Mouse (Mus musculus) thymus, postnatal 0 days (tissue): ENCODE data around the gene Arhgap22. TPM values are rescaled to one million over a fixed set of nuclear protein-coding genes. Genes with fewer than 3 reads are reported as not detected.

Source experiments
- DNase-seq: peaks from one replicate; pipeline ENCODE4 v3.0.0-alpha.2; 2015; ENCODE audit warnings: low spot score
- polyA plus RNA-seq: library from polyadenylated mRNA; unstranded; fragments of >200 nt; fragmentation: Nextera tagmentation; extraction: Ambion mirVana; gene quantifications from 2 replicates; pipeline ENCODE4 v1.2.1, GENCODE M21; 2015

Gene Arhgap22
- polyA plus RNA-seq, 1 experiment from 2014 or later = 3.4 TPM

DNA sequence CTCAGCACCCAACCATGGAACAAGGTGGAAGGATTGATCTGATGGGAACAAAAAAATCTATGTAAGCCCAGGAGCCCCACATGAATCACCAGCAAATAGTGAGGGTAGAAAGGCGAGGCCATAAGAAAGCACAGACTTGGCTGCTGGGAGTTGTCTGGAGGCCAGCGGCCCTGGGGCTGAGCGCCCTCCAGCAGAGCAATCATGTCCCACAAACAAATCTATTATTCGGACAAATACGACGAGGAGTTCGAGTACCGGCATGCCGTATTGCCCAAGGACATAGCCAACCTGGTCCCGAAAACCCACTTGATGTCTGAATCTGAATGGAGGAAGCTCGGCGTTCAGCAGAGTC, 892 bp upstream of the Arhgap22 start:
- DNase-seq = no peak

DNA sequence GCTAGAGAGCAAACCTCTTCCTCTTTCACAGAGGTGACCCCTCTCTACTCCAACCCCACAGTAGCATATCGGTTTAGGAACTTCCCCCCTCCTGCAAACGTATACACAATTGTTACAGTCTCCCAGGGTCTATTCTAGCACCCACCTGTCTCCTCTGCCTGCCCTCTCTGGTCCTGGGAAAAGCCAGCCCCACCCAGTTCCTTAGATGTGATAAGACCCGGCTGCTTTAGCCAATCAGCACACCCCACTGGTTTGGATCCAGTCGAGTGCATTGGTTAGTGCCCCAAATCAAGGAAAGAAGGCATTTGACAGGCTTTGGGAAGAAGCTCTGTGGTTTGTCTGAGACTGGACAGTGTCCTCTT, 922 bp downstream of the Arhgap22 start:
- DNase-seq = no peak

DNA sequence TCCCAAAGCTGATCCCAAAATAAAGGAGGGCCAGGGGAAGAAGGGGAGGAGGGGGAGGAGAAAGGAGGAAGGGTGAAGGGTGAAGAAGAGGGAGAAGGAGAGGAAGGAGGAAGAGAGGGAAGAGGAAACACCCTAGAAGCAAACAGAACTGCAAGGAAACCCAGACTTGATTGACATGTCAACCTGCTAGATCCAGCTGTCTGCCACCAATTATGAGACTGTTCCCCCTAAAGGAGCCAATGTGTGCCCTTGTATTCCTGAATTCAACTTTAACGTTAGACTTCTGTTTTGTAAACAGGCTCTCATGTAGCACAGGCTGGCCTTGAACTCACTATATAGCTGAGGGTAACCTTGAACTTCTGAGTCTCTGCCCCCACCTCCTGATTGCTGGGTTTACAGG, 1.3 kb downstream of the Arhgap22 start:
- no peak for DNase-seq

DNA sequence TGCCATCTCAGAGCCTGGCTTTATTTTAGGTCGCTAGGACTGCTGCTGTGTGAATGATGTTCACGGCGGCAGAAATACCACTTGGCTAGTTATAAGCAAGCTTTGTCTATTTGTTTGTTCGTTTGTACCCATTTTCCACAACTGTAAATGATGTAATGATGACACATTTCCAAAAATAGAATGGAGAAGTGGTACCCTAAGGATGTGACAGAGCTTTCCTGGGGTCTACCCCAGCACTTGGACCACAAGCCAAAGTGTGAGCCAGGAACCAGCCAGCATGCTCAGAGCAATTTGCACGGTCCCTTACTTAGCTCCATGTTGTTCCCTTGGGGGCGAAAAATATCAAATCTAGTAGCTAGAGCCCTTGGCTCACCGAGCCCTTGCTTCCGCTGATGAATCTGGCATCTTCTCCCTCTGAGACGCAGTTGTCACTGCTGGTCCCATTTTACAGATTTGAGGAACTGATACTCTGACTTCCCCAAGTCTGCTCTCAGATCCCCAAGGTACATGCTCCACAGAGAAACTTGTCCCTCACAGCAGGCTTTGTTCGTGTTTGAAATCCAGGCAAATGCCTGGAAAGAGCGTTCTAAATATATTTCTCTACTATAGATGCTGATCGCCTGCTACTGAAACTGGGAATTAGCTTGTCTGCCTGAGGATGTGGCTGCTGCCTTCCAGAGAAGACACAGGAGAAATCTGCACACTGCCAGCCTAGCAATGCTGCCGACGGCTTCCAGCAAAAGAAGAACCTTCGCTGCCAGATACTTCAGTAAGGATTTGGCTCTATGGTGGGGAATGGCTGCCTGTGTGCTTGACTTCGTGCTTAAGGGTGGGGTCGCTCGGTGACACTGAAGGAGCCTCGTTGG, 2.8 kb downstream of the Arhgap22 start:
- no peak for DNase-seq

DNA sequence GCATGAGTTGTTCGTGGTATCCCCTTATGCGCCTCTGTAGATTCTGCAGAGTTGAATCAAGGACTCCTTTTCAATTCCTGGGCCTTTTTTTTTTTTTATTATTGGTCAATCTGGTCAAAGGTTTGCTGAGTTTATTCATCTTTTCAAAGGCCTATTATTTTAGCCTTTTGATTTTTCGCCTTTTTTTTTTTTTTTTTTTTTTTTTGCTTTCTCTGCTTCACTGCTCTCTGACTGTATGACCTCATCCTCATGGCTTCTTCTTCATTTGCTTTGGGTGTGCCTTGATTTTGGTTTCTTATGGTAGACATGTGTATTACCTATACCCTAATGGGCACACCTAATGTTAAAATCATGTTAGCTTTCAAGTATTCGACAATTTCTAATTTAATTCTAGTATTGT, 11.4 kb downstream of the Arhgap22 start:
- DNase-seq = no peak

DNA sequence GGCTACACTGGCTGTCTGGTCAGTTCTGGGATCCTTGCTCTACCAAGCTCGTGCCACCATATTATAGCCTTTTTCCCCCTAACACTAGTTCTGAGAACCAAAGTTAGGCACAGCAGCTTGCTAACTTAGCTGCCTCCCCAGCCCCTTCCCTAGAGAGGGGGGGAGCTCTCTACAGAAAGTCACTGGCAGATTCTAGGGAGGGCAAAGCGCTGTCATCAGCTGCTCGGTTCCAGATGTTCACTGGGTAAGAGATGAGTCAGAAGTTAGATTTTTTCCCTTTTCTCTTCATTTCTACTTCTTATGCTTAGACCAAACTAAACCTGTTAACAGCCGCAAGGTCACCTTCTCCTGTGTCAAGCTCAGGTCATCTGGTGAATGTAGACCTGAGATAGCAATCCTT, 16.8 kb downstream of the Arhgap22 start:
- DNase-seq = no peak

DNA sequence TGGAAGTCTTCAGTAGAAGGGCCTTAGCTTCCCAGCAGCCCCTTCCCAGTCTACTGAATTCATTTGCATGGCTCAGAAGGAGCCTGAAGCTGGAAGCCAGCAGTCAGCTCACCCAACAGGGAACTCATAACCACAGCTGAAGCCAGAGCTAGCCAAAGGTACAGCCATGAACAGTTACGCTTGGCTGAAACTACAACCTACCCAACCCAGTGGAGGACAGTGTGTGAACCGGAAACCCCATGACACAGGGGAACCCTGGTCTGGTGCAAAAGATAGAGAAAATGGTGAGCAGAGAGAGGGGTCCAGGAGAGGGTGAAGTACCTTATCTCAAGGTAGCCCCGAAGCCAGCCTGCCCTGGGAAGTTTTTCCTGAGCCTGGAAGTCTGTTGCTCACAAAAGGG, 17.5 kb downstream of the Arhgap22 start:
- no peak for DNase-seq

DNA sequence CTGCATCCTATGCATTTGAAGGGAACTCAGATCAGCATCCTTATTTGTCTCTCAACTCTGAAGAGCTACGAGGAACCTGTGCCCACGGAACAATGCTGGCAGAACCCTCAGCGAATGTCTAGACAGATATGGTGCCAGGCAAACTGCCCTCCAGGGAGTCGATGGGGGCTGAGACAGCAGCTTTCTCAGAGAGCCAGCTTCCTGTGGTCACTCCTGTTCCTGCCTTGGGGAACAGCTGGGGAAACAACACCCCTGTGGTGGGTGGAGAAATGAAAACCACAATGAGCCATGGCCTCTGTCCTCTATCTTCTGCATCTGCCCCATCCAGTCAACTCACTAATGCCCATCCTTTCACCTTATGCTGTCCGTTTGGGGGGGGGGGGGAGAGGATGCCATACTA, 18.2 kb downstream of the Arhgap22 start:
- no peak for DNase-seq

DNA sequence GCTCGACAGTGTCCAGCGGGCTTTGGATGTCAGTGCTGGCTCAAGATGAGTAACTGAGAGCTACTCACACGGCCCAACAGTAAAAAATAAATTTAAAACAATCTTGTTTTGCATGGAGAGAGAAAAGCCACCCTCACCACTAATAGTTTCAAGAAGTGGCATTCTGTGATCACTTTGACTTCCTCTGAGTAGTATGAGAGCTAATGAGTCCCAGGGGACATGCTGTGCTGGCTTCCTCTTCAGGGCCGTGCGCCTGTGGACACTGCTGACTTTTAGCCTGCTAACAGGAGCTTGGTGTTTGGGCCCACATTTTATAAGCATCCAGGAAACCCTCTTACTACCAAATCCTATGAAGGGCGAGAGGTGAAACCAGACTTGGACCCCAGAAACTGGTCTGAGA, 21.8 kb downstream of the Arhgap22 start:
- DNase-seq = no peak

DNA sequence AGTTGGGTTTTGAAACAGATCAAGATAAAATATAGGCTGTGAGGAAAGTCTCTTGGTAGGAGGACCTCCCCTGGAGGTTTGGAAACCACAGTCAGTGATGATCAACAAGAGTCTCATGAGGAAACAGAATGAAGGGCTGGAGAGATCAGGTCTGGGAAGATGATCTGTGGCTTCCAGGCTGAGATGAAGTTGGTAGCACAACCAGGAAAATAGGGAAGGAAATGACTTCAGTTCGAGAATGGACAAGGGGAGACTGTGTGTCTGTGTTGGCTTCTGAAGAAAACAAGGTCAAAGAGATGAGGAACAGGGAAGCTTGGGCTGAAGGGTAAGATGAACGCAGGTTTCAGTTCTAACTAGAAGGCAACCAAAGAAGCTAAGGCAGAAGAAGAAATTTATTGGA, 26.6 kb downstream of the Arhgap22 start:
- no peak for DNase-seq

DNA sequence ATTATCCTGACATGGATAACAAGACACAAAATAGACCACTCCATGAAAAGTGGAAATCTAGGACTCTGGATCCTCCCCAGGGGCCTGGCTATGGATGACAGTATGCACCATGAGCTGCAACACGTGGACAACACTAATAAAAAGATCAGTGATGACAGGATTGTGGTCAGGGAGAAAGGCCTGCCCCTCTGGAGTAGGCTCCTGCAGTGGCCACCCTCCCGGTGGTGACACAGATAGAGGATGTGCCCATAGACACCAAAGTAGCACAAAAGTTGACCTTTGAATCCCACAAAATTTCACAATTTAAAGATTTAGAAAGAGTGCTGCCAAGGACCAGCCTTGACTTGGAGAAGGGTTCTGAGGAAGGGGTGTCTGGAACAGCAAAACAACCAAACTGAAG, 29.4 kb downstream of the Arhgap22 start:
- no peak for DNase-seq

DNA sequence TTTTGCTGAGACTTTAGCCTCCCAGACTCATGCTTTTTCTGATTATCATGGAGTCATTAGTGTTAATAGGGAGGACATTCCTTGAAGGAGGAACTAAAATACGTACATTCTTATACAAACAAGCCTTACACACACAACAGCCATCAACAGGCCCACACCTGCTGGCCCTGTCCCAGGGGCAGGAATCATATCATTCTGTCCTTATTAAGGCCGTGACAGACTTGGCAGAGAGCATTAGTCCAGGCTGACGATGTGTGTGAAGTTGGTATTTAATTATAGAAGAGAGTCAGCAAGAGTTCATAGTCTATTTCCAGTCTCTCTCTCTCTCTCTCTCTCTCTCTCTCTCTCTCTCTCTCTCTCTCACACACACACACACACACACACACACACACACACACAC, 30.7 kb downstream of the Arhgap22 start:
- DNase-seq = no peak

DNA sequence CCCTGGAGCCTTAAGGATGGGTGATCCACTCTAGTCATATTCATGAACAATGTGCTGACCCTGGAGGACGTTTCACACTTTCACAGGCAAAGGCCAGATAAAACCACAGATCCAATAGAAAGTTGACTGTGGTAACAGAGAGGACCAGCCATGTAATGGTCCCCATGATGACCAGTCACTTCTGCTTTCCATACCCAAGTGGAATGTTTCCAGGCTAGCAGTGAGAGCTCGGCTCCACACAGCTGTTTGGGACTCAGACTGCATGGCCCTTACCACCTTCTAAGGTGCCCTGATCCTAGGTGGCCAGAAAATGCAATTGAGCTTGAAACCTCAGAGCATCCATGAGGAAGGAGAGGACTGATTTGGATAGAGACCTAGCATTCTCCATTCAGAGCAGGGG, 31.1 kb downstream of the Arhgap22 start:
- no peak for DNase-seq

DNA sequence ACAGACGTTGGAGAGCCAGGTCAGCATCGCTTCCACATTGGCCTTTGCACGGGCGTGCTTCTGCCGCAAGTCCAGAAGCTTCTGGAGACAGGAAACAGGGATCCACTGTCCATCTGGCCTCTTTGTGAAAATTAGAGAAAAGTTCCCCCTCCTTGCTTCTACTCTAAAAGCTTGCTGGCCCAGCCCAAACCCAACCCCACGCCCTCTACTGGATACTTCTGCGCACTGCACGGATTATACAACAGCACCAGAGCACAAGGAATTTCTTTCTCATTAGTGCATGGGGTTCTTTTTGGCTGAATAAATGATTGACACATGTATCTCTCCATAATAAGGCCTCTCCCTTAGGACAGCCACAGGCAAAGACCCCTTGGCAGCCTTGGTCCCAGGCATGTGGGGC, 32.6 kb downstream of the Arhgap22 start:
- DNase-seq = no peak

DNA sequence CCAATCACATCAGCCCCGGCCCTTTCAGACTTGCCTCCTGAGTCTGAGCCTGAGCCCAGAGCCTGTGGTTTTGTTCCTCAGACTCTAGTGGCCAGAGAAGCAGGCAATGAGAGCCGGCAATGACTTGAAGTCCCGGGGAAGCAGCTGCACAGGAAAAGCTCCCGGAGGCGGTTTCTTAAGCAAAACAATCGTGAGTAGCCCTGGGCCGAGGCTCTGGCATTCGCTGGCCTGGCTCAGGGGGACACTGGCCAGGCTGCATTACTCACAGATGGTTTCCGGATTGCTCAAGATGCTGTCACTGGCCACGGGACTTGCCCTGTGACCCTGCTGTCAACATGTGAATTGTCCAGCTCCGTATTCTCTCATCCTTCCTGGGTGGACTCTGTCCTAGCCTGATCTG, 33.8 kb downstream of the Arhgap22 start:
- no peak for DNase-seq

DNA sequence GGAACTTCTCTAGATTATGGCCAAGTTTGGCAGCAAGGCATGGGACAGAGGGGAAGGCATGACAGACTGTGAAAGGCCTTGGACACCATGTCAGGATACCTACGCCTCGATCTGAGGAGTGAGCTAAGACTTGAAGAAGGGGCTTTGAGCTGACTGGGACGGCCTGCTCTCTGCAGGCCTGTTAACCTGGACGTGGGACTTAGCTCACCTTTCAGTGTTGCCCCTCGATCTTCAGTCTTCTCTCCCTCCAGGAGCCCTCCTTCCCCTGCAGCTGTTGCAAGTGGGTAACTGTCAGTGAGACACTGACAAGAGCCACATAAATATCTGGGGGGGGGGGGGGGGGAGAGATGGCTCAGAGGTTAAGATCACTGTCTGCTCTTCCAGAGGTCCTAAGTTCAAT, 34.9 kb downstream of the Arhgap22 start:
- DNase-seq = no peak

DNA sequence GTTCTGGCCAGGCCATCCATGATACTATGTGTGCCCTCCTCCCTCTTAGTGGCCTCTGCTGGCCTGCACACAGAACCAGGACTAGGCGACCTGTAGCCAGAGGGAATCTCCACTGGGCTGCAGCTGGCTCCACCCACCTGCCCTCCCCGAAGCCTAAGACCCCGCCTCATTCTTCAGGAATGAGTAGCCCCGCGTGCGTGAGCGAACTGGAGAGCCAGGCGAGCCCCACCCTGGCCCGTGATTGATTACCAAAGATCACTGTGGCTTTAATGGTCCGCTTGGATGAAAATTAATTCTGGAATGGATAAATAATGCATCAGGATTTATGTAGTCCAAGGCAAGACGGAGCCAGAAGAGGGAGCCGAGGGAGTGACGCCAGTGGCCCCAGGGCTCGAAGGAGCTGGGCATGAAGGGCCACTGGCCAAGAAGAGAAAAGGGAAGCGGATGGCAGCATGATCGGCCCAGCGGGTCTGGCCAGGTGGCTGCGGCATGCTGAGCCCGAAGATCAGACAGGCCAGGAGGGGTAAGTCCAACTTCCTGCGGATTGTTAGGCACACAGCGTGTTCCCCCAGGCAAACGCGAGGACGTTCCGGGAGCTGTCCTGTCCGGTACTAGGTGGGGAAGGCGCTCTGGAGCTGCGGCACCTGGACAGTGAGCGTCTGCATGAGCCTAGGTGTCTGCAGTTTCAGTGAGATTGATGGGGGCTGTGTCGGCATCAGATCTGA, 36.6 kb downstream of the Arhgap22 start:
- DNase-seq = no peak

DNA sequence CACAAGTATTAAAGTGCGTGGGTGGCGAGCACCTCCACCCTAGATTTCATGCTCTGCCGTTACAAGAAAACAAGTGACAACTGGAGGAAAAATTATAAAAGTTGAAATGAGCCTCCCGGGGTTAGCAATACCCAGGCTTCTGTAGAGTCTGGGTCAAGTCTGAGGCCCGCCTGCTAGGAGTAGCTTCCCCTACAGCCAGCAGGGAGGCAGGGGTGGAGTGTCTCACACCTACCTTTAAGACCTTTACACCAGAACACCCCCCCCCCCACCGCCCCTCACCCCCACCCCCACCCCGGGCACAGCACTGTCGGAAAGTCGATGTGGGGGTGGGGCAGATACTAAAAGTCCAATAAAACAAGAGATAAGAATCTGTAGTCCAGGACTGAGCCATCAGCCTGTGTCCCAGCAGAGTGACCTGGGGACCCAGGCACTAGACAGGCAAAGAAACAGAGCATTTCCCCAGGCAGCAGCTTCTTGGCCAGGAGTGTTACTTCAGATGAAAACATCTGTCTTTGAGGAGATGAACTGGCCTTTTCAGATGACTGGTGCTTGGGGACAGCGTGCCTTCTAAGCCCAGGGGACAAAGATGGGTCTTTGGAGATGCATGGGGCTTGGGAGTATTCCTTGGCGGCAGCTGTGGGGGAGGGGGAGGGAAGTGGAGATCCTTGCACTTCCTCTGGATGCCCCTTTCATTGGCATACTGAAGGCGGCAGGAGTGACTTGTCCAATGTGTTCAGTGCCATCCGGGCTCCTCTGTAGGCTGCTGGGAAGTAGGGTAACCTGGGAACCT, 37.3 kb downstream of the Arhgap22 start:
- no peak for DNase-seq

DNA sequence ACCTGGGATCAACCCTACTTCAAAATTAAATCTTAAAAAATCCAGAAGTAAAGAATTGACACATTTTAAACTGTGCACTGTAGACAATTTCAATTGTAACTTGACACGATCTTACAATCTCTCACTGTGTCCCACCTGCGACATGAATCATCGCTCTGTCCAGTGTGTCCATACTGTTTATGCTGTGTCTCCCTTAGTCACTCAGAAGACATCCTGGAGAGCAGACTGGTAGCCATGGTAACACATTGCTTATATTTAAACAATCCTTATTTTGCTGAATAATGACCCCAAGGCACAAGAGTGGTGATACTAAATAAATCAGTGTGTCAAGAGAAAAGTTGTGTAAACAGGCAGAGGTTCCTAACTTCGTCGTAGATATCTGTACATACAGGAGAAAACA, 44.4 kb downstream of the Arhgap22 start:
- no peak for DNase-seq

DNA sequence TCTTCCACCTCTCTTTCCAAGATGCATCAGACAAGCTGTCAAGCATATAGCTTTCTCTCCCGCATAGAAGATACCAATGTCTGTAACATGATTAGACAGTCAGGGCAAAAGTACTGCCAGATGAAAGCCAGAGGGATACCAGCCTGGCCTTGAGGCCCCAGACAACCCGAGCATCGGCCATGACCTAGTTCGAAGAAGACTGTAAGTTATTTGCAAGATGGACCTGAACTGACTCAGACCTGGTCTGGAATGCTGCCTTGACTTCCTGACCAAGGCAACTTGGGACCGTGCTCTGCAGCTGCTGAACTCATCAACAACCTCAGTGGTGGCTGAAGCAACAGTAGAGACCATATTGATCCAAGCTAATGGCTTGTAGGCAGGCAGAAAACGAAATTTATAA, 46.3 kb downstream of the Arhgap22 start:
- DNase-seq = no peak

DNA sequence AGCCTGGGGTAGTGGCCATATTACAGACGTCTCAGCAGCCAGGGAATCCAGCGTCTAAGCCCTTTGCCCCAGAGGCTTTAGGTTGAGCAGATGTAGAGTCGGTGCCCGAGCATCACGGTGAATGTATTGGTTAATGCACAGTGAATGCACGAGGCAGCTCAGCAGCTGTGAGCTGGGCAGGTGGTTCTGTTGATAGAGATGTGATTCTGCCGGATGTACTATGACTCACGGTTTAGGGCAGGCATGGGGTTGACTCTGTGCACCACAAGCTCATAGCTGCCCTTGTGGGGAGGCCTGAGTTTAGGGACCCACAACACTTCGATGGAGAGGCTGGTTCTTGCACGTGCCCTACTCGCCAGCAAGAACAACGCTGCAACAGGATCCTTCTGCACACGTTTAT, 51.0 kb downstream of the Arhgap22 start:
- no peak for DNase-seq

DNA sequence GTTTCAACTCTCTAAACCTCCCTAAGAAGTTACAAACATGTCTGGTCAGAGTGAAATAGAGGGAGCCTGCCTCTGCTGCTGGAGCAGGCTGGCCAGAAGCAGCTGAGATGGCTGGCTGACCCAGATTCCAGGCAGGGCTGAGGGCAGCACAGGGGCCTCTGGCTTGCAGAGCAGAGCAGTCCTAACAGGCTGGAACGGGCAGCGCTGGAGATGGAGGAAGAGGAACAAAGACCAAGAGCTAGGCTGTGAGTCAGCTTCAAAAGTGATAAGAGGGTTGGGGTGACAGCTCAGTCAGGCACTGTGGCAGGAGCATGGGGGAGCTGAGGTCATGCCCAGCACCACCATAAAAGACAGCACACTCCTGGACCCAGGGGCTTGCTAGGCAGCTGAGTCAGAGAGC, 62.4 kb downstream of the Arhgap22 start:
- no peak for DNase-seq
